Mouse (Mus musculus) adrenal gland, postnatal 25 days (tissue): Measurements from ENCODE around the gene Zfp704. TPM values are rescaled to one million over a fixed set of nuclear protein-coding genes. Genes with fewer than 3 reads are reported as not detected.

Source experiments
- DNase-seq: peaks from one replicate; pipeline ENCODE4 v3.0.0; 2021; ENCODE audit warnings: mixed read lengths
- total RNA-seq: library from RNA; stranded (reverse); gene quantifications from 2 replicates; pipeline ENCODE4 v1.2.3, GENCODE M21; 2021

Gene Zfp704
- total RNA-seq, 1 experiment from 2014 or later: 18.7 TPM

GRCm38 (mm10) chr3:9423669-9424068, 186.2 kb downstream of the Zfp704 start:
- no peak for DNase-seq

GRCm38 (mm10) chr3:9408896-9409295, 201.0 kb downstream of the Zfp704 start:
- DNase-seq: no peak

GRCm38 (mm10) chr3:9407801-9408200, 202.1 kb downstream of the Zfp704 start:
- DNase-seq: no peak

- no peak for DNase-seq
Measured at GRCm38 (mm10) chr3:9407119-9407546, 202.8 kb downstream of the Zfp704 start.

GRCm38 (mm10) chr3:9405341-9405740, 204.5 kb downstream of the Zfp704 start:
- DNase-seq: peak; percentile 15

GRCm38 (mm10) chr3:9403255-9404050, 206.4 kb downstream of the Zfp704 start:
- no peak for DNase-seq

- DNase-seq: no peak
Measured at GRCm38 (mm10) chr3:9402836-9403235, 207.0 kb downstream of the Zfp704 start.

GRCm38 (mm10) chr3:9402345-9402744, 207.5 kb downstream of the Zfp704 start:
- no peak for DNase-seq

- DNase-seq: no peak
Measured at GRCm38 (mm10) chr3:9401685-9402084, 208.2 kb downstream of the Zfp704 start.

GRCm38 (mm10) chr3:9400886-9401221, 209.0 kb downstream of the Zfp704 start:
- no peak for DNase-seq

- DNase-seq: no peak
Measured at GRCm38 (mm10) chr3:9400201-9400885, 209.5 kb downstream of the Zfp704 start.

- no peak for DNase-seq
Measured at GRCm38 (mm10) chr3:9398271-9398670, 211.6 kb downstream of the Zfp704 start.
